Mouse (Mus musculus): Measurements from ENCODE around the gene Msh2. TPM values are rescaled to one million over a fixed set of nuclear protein-coding genes. Genes with fewer than 3 reads are reported as not detected.

The Msh2 gene
- polyA plus RNA-seq, 1 experiment from 2014 or later = 95.1 TPM

DNA sequence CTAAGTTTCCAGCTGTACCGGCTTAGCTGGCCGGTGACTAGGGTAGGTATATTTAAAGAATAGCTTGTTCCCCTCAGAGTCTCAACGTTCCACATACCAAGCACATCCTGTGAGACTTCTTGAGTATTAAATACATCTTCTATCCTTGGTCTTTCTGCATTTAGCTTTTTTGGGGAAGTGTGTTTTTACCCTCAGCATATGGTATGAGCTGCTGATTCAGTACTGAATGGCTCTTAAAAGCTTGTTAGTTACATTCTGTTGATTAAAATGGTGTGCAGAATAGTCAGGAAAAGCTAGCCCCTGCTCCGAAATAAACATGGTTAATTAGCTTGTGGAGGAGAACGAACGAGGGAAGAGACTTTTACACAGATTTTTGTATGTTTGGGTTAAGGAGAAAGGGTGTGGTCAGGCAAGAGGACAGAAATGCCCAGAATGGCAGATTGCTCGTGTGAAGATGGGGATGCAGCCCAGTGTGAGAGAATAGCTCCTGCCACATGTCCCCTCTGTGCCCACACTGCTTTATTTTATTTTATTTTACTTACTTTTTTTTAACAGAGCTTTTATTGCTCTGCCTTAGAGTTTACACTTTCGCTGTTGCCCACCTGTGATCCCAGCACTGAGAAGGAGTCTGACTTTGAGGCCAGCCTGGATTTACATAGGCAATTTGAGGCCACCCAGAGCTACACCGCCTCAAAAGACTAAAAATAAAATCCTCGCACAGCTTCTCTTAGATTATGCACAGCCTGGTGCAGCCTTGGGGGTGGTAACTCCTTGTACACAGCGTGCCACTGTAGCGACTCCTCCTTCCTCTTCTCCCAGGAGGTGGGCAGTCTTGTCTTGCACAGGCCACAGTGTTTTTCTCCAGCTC, 54.6 kb downstream of the Msh2 start:
- no peaks in the 10 kb centered on the region for H3K27me3 ChIP-seq
- ATAC-seq (replicated peaks; ENCODE audit: low FRiP score) = no peak
- no peaks in the 10 kb centered on the region for H3K9me3 ChIP-seq (replicated peaks)
- peaks cover 41% of the 10 kb centered on the region for H3K36me3 ChIP-seq
- no peak overlapping the region for H3K4me3 ChIP-seq (replicated peaks)
- 91% methylated on average over 12 of the region's 12 CpGs for WGBS
- H3K27ac ChIP-seq = no peak overlapping the region
- H3K4me1 ChIP-seq = no peaks in the 10 kb centered on the region
- no peak overlapping the region for H3K4me2 ChIP-seq
- no peak overlapping the region for H3K9ac ChIP-seq

DNA sequence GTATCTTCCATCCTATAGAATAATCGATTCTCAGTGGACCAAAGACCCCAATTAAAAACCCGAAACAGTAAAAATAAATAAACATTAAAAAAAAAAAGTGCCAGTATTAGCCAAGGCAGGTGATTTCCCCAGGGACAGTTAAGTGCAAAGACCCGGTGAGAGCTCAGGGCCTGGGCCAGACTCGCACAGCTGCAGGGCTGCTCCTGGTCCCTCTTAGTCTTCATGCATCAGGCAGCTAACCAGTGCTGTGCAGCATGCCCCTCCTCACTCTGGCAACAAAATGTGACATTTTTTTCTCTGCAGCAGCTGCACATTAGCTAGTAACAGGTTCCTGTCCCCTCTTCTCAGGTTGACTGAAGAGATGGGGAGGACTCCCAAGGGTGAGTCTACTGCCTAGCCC, 59.8 kb downstream of the Msh2 start:
- Histone ChIP-seq H3K27ac (no peak overlapping the region), H3K4me3 (replicated peaks) (no peak overlapping the region), H3K4me2 (no peak overlapping the region), H3K27me3 (no peaks in the 10 kb centered on the region), H3K9me3 (replicated peaks) (no peaks in the 10 kb centered on the region), H3K36me3 (no peaks in the 10 kb centered on the region), H3K9ac (no peak overlapping the region), H3K4me1 (no peaks in the 10 kb centered on the region)
- no peak for ATAC-seq (replicated peaks; ENCODE audit: low FRiP score)
- 75% methylated on average over 4 of the region's 4 CpGs for WGBS

GRCm38 (mm10) chr17:87734471-87734870, 62.3 kb downstream of the Msh2 start:
- no peak overlapping the region for H3K4me3 ChIP-seq (replicated peaks)
- H3K9me3 ChIP-seq (replicated peaks) = no peaks in the 10 kb centered on the region
- 0 out of 2 replicates have a peak, but pooled peaks cover 4% of the 10 kb centered on the region for H3K27me3 ChIP-seq
- H3K4me1 ChIP-seq = no peaks in the 10 kb centered on the region
- ATAC-seq (replicated peaks; ENCODE audit: low FRiP score) = no peak
- no peaks in the 10 kb centered on the region for H3K36me3 ChIP-seq
- no peak overlapping the region for H3K4me2 ChIP-seq
- H3K27ac ChIP-seq = no peak overlapping the region
- 87% methylated on average over 8 of the region's 8 CpGs for WGBS
- H3K9ac ChIP-seq = no peak overlapping the region

GRCm38 (mm10) chr17:87737144-87737543, 65.0 kb downstream of the Msh2 start:
- Histone ChIP-seq H3K4me1 (no peaks in the 10 kb centered on the region), H3K4me3 (replicated peaks) (no peak overlapping the region), H3K9ac (no peak overlapping the region), H3K36me3 (no peaks in the 10 kb centered on the region), H3K9me3 (replicated peaks) (no peaks in the 10 kb centered on the region), H3K27me3 (peaks cover 15% of the 10 kb centered on the region), H3K27ac (no peak overlapping the region), H3K4me2 (no peak overlapping the region)
- WGBS = 76% methylated on average over 3 of the region's 3 CpGs
- ATAC-seq (replicated peaks; ENCODE audit: low FRiP score) = no peak

- 29% methylated on average over 1 of the region's 1 CpGs for WGBS
- no peak for ATAC-seq (replicated peaks; ENCODE audit: low FRiP score)
- Histone ChIP-seq H3K4me1 (no peaks in the 10 kb centered on the region), H3K9me3 (replicated peaks) (no peaks in the 10 kb centered on the region), H3K4me3 (replicated peaks) (no peak overlapping the region), H3K4me2 (no peak overlapping the region), H3K27ac (no peak overlapping the region), H3K36me3 (no peaks in the 10 kb centered on the region), H3K27me3 (peaks cover 40% of the 10 kb centered on the region), H3K9ac (no peak overlapping the region)
Measured at GRCm38 (mm10) chr17:87739835-87740234, 67.7 kb downstream of the Msh2 start.

GRCm38 (mm10) chr17:87744985-87745925, 73.1 kb downstream of the Msh2 start:
- H3K27me3 ChIP-seq = peaks cover 71% of the 10 kb centered on the region
- no peak overlapping the region for H3K27ac ChIP-seq
- 10% methylated on average over 32 of the region's 32 CpGs for WGBS
- no peaks in the 10 kb centered on the region; the same call in 1 of the 2 replicates for H3K9me3 ChIP-seq (replicated peaks)
- H3K9ac ChIP-seq = peak overlapping the region; percentile 26; the same call in 1 of the 2 replicates
- peaks cover 16% of the 10 kb centered on the region for H3K4me1 ChIP-seq
- H3K4me2 ChIP-seq = peak overlapping the region; percentile 96
- H3K36me3 ChIP-seq = no peaks in the 10 kb centered on the region
- H3K4me3 ChIP-seq (replicated peaks) = peak overlapping the region; percentile 55
- no peak; the same call in 1 of the 2 replicates for ATAC-seq (replicated peaks; ENCODE audit: low FRiP score)

GRCm38 (mm10) chr17:87745926-87746888, 74.1 kb downstream of the Msh2 start:
- Histone ChIP-seq H3K9me3 (replicated peaks) (no peaks in the 10 kb centered on the region; the same call in 1 of the 2 replicates), H3K27ac (no peak overlapping the region), H3K4me1 (peaks cover 16% of the 10 kb centered on the region), H3K27me3 (peaks cover 67% of the 10 kb centered on the region), H3K4me3 (replicated peaks) (peak overlapping the region; percentile 55), H3K4me2 (peak overlapping the region; percentile 96), H3K36me3 (no peaks in the 10 kb centered on the region), H3K9ac (peak overlapping the region; percentile 26)
- WGBS = 1% methylated on average over 101 of the region's 101 CpGs
- peak; percentile 75 for ATAC-seq (replicated peaks; ENCODE audit: low FRiP score)

DNA sequence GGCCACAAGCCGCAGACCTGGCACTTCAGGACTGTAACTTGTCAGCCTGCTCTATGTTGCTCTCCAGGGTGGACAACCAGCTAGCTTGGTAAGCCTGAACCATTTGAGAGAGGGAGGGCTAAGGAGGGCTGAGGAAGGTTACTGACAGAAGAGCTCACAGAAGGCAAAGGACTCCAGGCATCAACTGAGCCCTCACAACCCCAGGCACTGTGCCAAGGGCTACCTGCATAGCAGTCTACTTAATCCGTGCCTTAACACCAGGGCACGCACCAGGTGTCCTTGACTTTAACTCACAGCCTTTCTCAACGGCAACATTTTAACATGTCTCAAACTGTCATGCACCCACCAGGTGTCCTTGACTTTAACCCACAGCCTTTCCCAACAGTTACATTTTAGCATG, 88.2 kb downstream of the Msh2 start:
- Histone ChIP-seq H3K27me3 (no peaks in the 10 kb centered on the region), H3K9me3 (replicated peaks) (no peaks in the 10 kb centered on the region), H3K4me3 (replicated peaks) (no peak overlapping the region), H3K36me3 (no peaks in the 10 kb centered on the region), H3K9ac (no peak overlapping the region), H3K4me1 (no peaks in the 10 kb centered on the region), H3K4me2 (no peak overlapping the region), H3K27ac (no peak overlapping the region)
- ATAC-seq (replicated peaks; ENCODE audit: low FRiP score) = no peak
- 82% methylated on average over 4 of the region's 4 CpGs for WGBS

GRCm38 (mm10) chr17:87763146-87763545, 91.0 kb downstream of the Msh2 start:
- Histone ChIP-seq H3K27ac (no peak overlapping the region), H3K4me1 (no peaks in the 10 kb centered on the region), H3K4me3 (replicated peaks) (no peak overlapping the region), H3K27me3 (no peaks in the 10 kb centered on the region), H3K36me3 (no peaks in the 10 kb centered on the region), H3K9me3 (replicated peaks) (no peaks in the 10 kb centered on the region), H3K4me2 (no peak overlapping the region), H3K9ac (no peak overlapping the region)
- 58% methylated on average over 7 of the region's 7 CpGs for WGBS
- ATAC-seq (replicated peaks; ENCODE audit: low FRiP score) = no peak

- Histone ChIP-seq H3K36me3 (no peaks in the 10 kb centered on the region), H3K27ac (no peak overlapping the region), H3K4me2 (no peak overlapping the region), H3K4me1 (no peaks in the 10 kb centered on the region), H3K9me3 (replicated peaks) (no peaks in the 10 kb centered on the region), H3K9ac (no peak overlapping the region), H3K4me3 (replicated peaks) (no peak overlapping the region), H3K27me3 (no peaks in the 10 kb centered on the region)
- no peak for ATAC-seq (replicated peaks; ENCODE audit: low FRiP score)
- 89% methylated on average over 11 of the region's 11 CpGs for WGBS
Measured at GRCm38 (mm10) chr17:87765031-87765430, 92.9 kb downstream of the Msh2 start.

- no peak overlapping the region for H3K27ac ChIP-seq
- ATAC-seq (replicated peaks; ENCODE audit: low FRiP score) = no peak
- H3K27me3 ChIP-seq = no peaks in the 10 kb centered on the region
- H3K4me1 ChIP-seq = no peaks in the 10 kb centered on the region
- WGBS = 82% methylated on average over 6 of the region's 6 CpGs
- no peaks in the 10 kb centered on the region for H3K36me3 ChIP-seq
- no peak overlapping the region for H3K4me3 ChIP-seq (replicated peaks)
- H3K9me3 ChIP-seq (replicated peaks) = no peaks in the 10 kb centered on the region
- no peak overlapping the region for H3K9ac ChIP-seq
- H3K4me2 ChIP-seq = no peak overlapping the region
Measured at GRCm38 (mm10) chr17:87766888-87767287, 94.8 kb downstream of the Msh2 start.

Data from kidney, embryonic 15.5 days (tissue).